Mouse (Mus musculus): ENCODE measurements around the gene Ccdc194. TPM values are rescaled to one million over a fixed set of nuclear protein-coding genes. Genes with fewer than 3 reads are reported as not detected.
"Not testable (repeated sequence)": the region's sequence is repeated elsewhere in the genome, so short reads cannot be mapped to it uniquely, and the experiment has no call there.

Ccdc194 gene
- total RNA-seq, 2 experiments from 2014 or later: not detected

GRCm38 (mm10) chr8:71554001-71554400 is 28.5 kb upstream of the Ccdc194 start:
- no peak for DNase-seq (ENCODE audit: low spot score)

- DNase-seq (ENCODE audit: low spot score): no peak
These were observed 27.3 kb upstream of the Ccdc194 start for GRCm38 (mm10) chr8:71552770-71553169.

GRCm38 (mm10) chr8:71550754-71551153 is 25.2 kb upstream of the Ccdc194 start:
- DNase-seq (ENCODE audit: low spot score): no peak

GRCm38 (mm10) chr8:71547590-71547989 is 22.1 kb upstream of the Ccdc194 start:
- no peak for DNase-seq (ENCODE audit: low spot score)

GRCm38 (mm10) chr8:71545053-71545452 is 19.5 kb upstream of the Ccdc194 start:
- no peak for DNase-seq (ENCODE audit: low spot score)

GRCm38 (mm10) chr8:71543755-71544154 is 18.2 kb upstream of the Ccdc194 start:
- DNase-seq (ENCODE audit: low spot score): no peak

- peak; percentile 99 for DNase-seq (ENCODE audit: low spot score)
These were observed 17.3 kb upstream of the Ccdc194 start, which contains the start of gene Mvb12a for GRCm38 (mm10) chr8:71542632-71543343. Gene Mvb12a, plus strand, starts transcription at chr8:71542922.

GRCm38 (mm10) chr8:71537028-71537867 is 11.7 kb upstream of the Ccdc194 start, which contains the start of gene Bst2:
Gene Bst2, minus strand, starts transcription at chr8:71537456.
- DNase-seq (ENCODE audit: low spot score): peak; percentile 91

GRCm38 (mm10) chr8:71535663-71536062 is 10.2 kb upstream of the Ccdc194 start:
- DNase-seq (ENCODE audit: low spot score): no peak

- no peak for DNase-seq (ENCODE audit: low spot score)
These were observed 8.8 kb upstream of the Ccdc194 start for GRCm38 (mm10) chr8:71534263-71534810.

GRCm38 (mm10) chr8:71530735-71531467 is 5.4 kb upstream of the Ccdc194 start:
- DNase-seq (ENCODE audit: low spot score): not testable (repeated sequence)

- no peak for DNase-seq (ENCODE audit: low spot score)
These were observed 3.0 kb upstream of the Ccdc194 start for GRCm38 (mm10) chr8:71528362-71529073.

GRCm38 (mm10) chr8:71527162-71527870 is 1.8 kb upstream of the Ccdc194 start:
- no peak for DNase-seq (ENCODE audit: low spot score)

GRCm38 (mm10) chr8:71526272-71526671 is 761 bp upstream of the Ccdc194 start:
- no peak for DNase-seq (ENCODE audit: low spot score)

- peak; percentile 97 for DNase-seq (ENCODE audit: low spot score)
These were observed 3.9 kb downstream of the Ccdc194 start for GRCm38 (mm10) chr8:71521634-71522033.

- peak; percentile 66 for DNase-seq (ENCODE audit: low spot score)
These were observed 6.3 kb downstream of the Ccdc194 start for GRCm38 (mm10) chr8:71519037-71519825.

- DNase-seq (ENCODE audit: low spot score): no peak
These were observed 8.7 kb downstream of the Ccdc194 start for GRCm38 (mm10) chr8:71516786-71517185.

GRCm38 (mm10) chr8:71515043-71515442 is 10.5 kb downstream of the Ccdc194 start:
- DNase-seq (ENCODE audit: low spot score): no peak

- no peak for DNase-seq (ENCODE audit: low spot score)
These were observed 12.3 kb downstream of the Ccdc194 start for GRCm38 (mm10) chr8:71513018-71513754.
